29 mouse cellular contexts compared by ENCODE assay signal in genomic region chr3:36536041-36536440, GRCm38 (mm10). TPM values are rescaled to one million over a fixed set of nuclear protein-coding genes. Genes with fewer than 3 reads are reported as not detected.
DNase-seq lines count a peak whose midpoint lies in the region; ATAC-seq and TF ChIP-seq lines count a peak whose summit lies in the region.
"Had no signal": no experiment of that assay in that cellular context is flagged by ENCODE, and none has a peak within 500 bp of the region (broad histone marks: within the 10 kb centered on the region; RNA-seq: fewer than 3 reads in every experiment).

No protein-coding gene starts in this region.

- intact Hi-C loops in heart, postnatal 10 days (cut with DNase I) = no loop called here

- no peaks in the 10 kb centered on the region for H3K27me3 ChIP-seq in midbrain, postnatal 0 days (ENCODE audit: insufficient read depth, low read length)

- no peak overlapping the region for H3K4me2 ChIP-seq in midbrain, postnatal 0 days (ENCODE audit: low read depth, low read length, poor library complexity, severe bottlenecking)
- H3K4me2 ChIP-seq: embryonic facial prominence, embryonic 13.5 days; embryonic facial prominence, embryonic 15.5 days; forebrain, embryonic 12.5 days had no signal

- no peaks in the 10 kb centered on the region for H3K36me3 ChIP-seq in midbrain, postnatal 0 days (ENCODE audit: insufficient read depth, low read length)
- H3K36me3 ChIP-seq: embryonic facial prominence, embryonic 13.5 days; embryonic facial prominence, embryonic 15.5 days; forebrain, embryonic 10.5 days; forebrain, embryonic 12.5 days had no signal

- TF ChIP-seq CTCF in midbrain, postnatal 0 days (IDR thresholded peaks at IDR 0.05) = no peak

- H3K27ac ChIP-seq in brown adipose tissue, adult 24 weeks (replicated peaks; ENCODE audit: low read depth, low read length) = no peak overlapping the region
- H3K27ac ChIP-seq in midbrain, postnatal 0 days (ENCODE audit: low read depth, low read length) = no peak overlapping the region
- H3K27ac ChIP-seq: embryonic facial prominence, embryonic 13.5 days; embryonic facial prominence, embryonic 15.5 days; forebrain, embryonic 10.5 days; forebrain, embryonic 12.5 days had no signal

- WGBS in midbrain, postnatal 0 days = 92% methylated on average over 12 of the region's 12 CpGs

- H3K4me1 ChIP-seq in brown adipose tissue, adult 24 weeks (ENCODE audit: control insufficient read depth, insufficient read depth, insufficient read length, low read length) = peaks cover 7% of the 10 kb centered on the region; the same call in 1 of the 2 replicates
- no peaks in the 10 kb centered on the region for H3K4me1 ChIP-seq in midbrain, postnatal 0 days (ENCODE audit: insufficient read depth, low read length)
- H3K4me1 ChIP-seq: embryonic facial prominence, embryonic 15.5 days had no signal

- H3K4me3 ChIP-seq in brown adipose tissue, adult 24 weeks (ENCODE audit: insufficient read depth, low read depth, low read length) = peak overlapping the region; percentile 4; the same call in 1 of the 2 replicates
- H3K4me3 ChIP-seq in midbrain, postnatal 0 days (ENCODE audit: low read depth, low read length) = no peak overlapping the region
- H3K4me3 ChIP-seq: embryonic facial prominence, embryonic 13.5 days; embryonic facial prominence, embryonic 15.5 days; erythroblast, embryonic 14.5 days; forebrain, embryonic 10.5 days; forebrain, embryonic 12.5 days had no signal

- H3K9ac ChIP-seq in midbrain, postnatal 0 days (replicated peaks; ENCODE audit: low read length, poor library complexity, severe bottlenecking) = no peak overlapping the region
- H3K9ac ChIP-seq: embryonic facial prominence, embryonic 13.5 days; embryonic facial prominence, embryonic 15.5 days; forebrain, embryonic 12.5 days had no signal

- no peaks in the 10 kb centered on the region for H3K9me3 ChIP-seq in midbrain, postnatal 0 days (ENCODE audit: low read length)
- H3K9me3 ChIP-seq: embryonic facial prominence, embryonic 13.5 days; embryonic facial prominence, embryonic 15.5 days; forebrain, embryonic 12.5 days had no signal

- DNase-seq in heart, adult 11 months = peak; percentile 89
- DNase-seq in heart, postnatal 10 days = no peak
- DNase-seq in MEL-GATA-1-ER (ENCODE audit: extremely low read depth, low read depth) = peak; percentile 8
- no peak for DNase-seq in lung, postnatal 4 days
- no peak for DNase-seq in midbrain, postnatal 0 days (ENCODE audit: low spot score)
- DNase-seq in right cerebral cortex, postnatal 14 days = no peak
- DNase-seq: adrenal gland, adult 8-10 months; adrenal gland, postnatal 14 days; adrenal gland, postnatal 36 days; cerebellum, adult 11 months; cerebellum, adult 18-20 months; cerebellum, adult 8-10 months; cerebellum, adult 9-11 months; cerebellum, postnatal 14 days; cerebellum, postnatal 36 days; embryo, embryonic 11 days had no signal

- no peak for ATAC-seq in midbrain, postnatal 0 days (ENCODE audit: low FRiP score)
- ATAC-seq: activated CD4-positive, CD25-positive, alpha-beta regulatory T cell, adult 4 months; forebrain, embryonic 14.5 days; forebrain, embryonic 16.5 days had no signal

RNA-seq across cellular contexts. Expression of gene Gm11549, which starts 14.4 kb away (rescaled TPM):
- not detected for total RNA-seq in heart, postnatal 10 days (2021)
- not detected in 2 replicates for polyA plus RNA-seq in brown adipose tissue, adult 24 weeks (2012; ENCODE audit: insufficient read depth, insufficient read length, missing spikeins)
- 0.22 and 0.42 TPM in 2 replicates for total RNA-seq in midbrain, postnatal 0 days (2014; rRNA removed)
- polyA plus RNA-seq in midbrain, postnatal 0 days (2015; fragmentation: Nextera tagmentation; extraction: Ambion mirVana) = 0.28 and 0.31 TPM in 2 replicates
- total RNA-seq: adrenal gland, adult 18-20 months; adrenal gland, adult 8-10 months; adrenal gland, postnatal 14 days; adrenal gland, postnatal 36 days; common myeloid progenitor, adult 5-6 weeks; ES-E14 had no signal
- polyA plus RNA-seq: activated CD4-positive, CD25-positive, alpha-beta regulatory T cell, adult 4 months; C2C12; erythroblast, embryonic 14.5 days had no signal

RNA-seq across cellular contexts. Expression of gene Exosc9, which starts 16.4 kb away (rescaled TPM):
- total RNA-seq in heart, postnatal 10 days (2021) = 10 to 100 TPM; 23.9 to 27.1 TPM
- polyA plus RNA-seq in brown adipose tissue, adult 24 weeks (2012; ENCODE audit: insufficient read depth, insufficient read length, missing spikeins) = 27.0 and 31.0 TPM in 2 replicates
- total RNA-seq in midbrain, postnatal 0 days (2014; rRNA removed) = 42.5 and 53.9 TPM in 2 replicates
- polyA plus RNA-seq in midbrain, postnatal 0 days (2015; fragmentation: Nextera tagmentation; extraction: Ambion mirVana) = 68.2 and 70.9 TPM in 2 replicates

RNA-seq across cellular contexts. Expression of gene Ccna2, which starts 35.9 kb away (rescaled TPM):
- 10 to 100 TPM; 29.5 to 31.1 TPM for total RNA-seq in heart, postnatal 10 days (2021)
- 0.79 TPM in 1 of 2 replicates, not detected in the other for polyA plus RNA-seq in brown adipose tissue, adult 24 weeks (2012; ENCODE audit: insufficient read depth, insufficient read length, missing spikeins)
- total RNA-seq in midbrain, postnatal 0 days (2014; rRNA removed) = 15.0 and 16.9 TPM in 2 replicates
- polyA plus RNA-seq in midbrain, postnatal 0 days (2015; fragmentation: Nextera tagmentation; extraction: Ambion mirVana) = 10.5 and 10.7 TPM in 2 replicates

Comparison
In these comparisons a context has a peak if more than half of its experiments do, and no peak if none do; other contexts are left out.
1. DNase-seq: peak in heart, adult 11 months (single experiment) and MEL-GATA-1-ER (single experiment); none in heart, postnatal 10 days (0 of 2), lung, postnatal 4 days (0 of 2), midbrain, postnatal 0 days (single experiment) and right cerebral cortex, postnatal 14 days (single experiment).